Mouse (Mus musculus): ENCODE measurements at regions not wholly inside any gene's neighbourhood (a gene's known extent, or its start where the extent isn't known, plus 50 kb on each side); places are given as distances from the start of the nearest gene placed in this dataset.

DNA sequence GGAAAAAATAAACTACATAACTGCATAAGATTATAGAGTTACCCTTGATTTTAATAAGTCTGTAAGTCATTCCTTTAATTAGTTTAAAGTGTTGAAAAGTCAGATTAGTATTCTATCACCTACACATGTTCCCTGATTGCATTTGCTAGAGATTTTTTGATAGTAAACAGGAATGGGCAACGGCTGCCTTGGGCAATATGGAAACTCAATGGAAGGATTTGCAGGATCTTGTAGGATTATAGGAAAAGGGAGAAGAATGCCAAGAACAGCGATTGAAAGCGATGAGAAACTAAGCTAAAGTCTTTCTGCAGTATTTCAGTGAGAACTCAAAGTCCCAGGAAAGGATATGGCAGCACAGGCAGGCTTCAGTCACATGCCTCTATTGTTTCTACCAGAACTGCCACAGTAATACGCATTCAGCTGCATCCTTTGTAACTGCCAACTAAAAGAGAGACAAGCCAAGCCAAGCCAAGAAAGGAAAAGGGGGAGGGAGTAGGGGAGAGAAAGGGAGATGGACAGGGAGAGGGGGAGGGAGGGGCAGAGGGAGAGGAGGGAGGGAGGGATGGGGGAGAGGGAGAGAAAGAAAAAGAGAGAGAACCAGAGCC is 340.3 kb downstream of the Kif16b start:
- DNase-seq (ENCODE audit: low spot score) = peak; percentile 42

GRCm38 (mm10) chr2:142560400-142560799 is 340.9 kb downstream of the Kif16b start:
- DNase-seq (ENCODE audit: low spot score) = no peak

DNA sequence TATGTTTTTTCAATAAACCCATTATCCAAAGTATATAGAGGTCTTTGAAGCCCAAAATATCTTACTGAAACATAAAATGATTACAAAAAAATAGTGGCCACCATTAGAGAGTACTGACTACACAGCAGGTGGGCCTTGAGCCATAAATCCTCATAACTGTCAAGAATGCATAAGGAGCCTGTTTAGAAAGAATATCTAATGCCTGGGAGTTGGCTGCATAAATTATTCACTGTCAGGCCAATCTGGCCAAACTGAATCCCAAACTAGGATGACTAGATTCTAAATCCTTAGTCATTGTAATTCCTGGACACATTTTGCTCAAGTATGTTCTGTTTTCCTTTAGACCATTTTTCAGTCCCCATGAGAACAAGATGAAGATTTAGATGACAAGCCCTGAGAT is 341.4 kb downstream of the Kif16b start:
- peak; percentile 12 for DNase-seq (ENCODE audit: low spot score)

DNA sequence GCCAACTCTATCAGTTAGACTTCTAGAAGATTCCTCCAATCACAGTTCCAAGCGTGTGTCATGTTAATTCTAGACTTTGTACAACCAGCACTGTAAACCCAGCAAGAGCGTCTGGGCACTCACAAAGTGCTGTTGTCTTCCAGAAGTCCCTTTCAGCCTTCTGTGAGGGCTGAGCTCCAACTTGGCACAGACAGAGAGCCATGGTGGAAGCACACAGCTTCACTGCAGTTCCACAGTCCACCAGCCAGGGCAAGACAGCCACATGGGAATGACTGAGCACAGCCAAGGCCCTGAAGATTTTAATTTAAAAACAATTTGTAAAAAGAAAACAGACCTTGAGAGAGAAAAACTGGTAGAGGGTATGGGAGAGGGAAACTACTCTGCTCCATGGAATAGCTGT is 346.5 kb downstream of the Kif16b start:
- DNase-seq (ENCODE audit: low spot score) = no peak

GRCm38 (mm10) chr2:142551690-142552089 is 349.6 kb downstream of the Kif16b start:
- no peak for DNase-seq (ENCODE audit: low spot score)

DNA sequence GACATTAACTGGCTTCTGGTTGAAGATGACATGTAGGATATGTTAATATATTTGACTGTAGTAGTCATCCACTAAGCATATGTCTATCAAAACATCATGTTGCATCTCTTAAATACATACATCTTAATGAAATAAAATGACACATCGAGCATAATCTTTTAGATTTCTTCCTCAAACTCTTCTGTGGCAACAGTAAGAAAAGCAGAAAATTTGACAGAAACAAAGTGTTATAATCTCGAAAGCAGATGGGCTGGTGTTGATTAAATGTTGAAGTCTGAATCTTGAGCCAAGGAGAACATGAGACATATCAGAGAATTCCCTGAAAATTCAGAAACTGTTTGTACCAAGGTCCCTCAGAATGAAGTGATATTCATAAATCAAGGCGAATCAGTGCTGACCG is 352.6 kb downstream of the Kif16b start:
- DNase-seq (ENCODE audit: low spot score) = no peak

DNA sequence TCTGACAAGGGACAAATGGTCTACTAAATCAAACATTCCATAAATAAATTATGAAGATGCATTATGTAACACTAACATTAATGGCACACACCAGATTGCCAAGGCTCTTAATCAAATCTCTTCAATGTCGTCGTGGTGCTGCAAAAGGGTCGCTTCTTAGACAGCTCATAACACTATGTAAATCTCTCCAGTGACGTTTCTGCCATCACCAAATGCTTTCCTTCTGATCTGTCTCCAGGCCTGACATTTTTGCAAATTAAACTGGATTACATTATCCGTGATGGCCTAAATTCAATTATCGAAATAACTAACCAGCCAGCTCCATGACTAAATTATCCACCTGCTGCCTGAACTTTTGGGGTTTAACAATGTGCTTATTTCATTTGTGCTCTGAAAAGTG is 356.4 kb downstream of the Kif16b start:
- no peak for DNase-seq (ENCODE audit: low spot score)

DNA sequence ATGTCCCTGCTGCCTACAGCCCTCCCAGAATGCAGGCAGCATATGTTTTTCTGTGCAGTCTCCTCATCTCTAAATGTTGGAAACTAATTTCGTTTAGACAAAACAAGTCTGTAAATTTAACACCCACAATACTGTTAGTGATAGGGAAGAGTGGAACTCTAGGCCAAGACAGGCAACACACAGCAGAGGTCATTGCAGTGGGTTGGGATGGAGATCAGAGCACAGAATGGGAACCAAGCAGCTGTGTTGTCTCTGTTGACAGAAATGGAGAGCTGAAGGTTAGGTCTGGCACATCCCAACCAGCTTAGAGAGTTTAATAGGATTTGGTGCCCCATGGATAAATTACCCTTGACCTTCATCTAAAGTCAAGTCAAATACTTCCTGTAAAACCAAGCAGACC is 361.4 kb downstream of the Kif16b start:
- no peak for DNase-seq (ENCODE audit: low spot score)

GRCm38 (mm10) chr2:142533555-142533954 is 367.8 kb downstream of the Kif16b start:
- no peak for DNase-seq (ENCODE audit: low spot score)

DNA sequence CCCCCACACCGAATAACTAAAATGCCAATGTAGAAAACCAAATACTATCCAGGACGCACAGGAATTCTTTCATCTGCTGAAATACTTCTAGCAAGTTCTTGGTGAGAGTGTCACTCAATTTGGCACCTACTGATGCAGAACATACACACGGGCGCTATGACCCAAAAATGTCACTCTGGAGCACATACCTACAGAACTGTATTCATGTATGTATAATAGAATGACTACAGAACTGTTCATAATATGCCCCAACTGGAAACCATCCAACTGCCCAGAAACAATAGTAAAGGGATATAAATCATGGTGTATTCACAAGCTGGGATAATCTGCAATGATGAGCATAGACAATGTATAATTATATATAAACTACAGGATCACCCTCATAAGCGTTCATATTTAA is 378.9 kb downstream of the Kif16b start:
- DNase-seq (ENCODE audit: low spot score) = no peak

GRCm38 (mm10) chr2:142517731-142518130 is 383.6 kb downstream of the Kif16b start:
- DNase-seq (ENCODE audit: low spot score) = no peak

GRCm38 (mm10) chr2:142505216-142505615 is 396.1 kb downstream of the Kif16b start:
- no peak for DNase-seq (ENCODE audit: low spot score)

Data from embryo, embryonic 10 days (tissue).